Mouse (Mus musculus) lung, embryonic 14.5 days (tissue): Measurements from ENCODE around the gene Pde1c. TPM values are rescaled to one million over a fixed set of nuclear protein-coding genes. Genes with fewer than 3 reads are reported as not detected.

Source experiments
- ATAC-seq: fragments of 200-750 bp; cut with Nextera tagmentation; 2 replicates; pipeline ENCODE4 v1.8.0; 2017; ENCODE audit warnings: mild to moderate bottlenecking, moderate TSS enrichment, moderate library complexity; ENCODE audit not compliant: insufficient read depth
- DNase-seq: peaks from one replicate; pipeline ENCODE4 v3.0.0-alpha.2; 2015
- H3K27ac ChIP-seq: fragments of 300-500 bp; sonication (generic); 2 replicates; pipeline ENCODE4 v1.5.1; 2014; ENCODE audit warnings: low read depth, mild to moderate bottlenecking, moderate library complexity
- H3K27me3 ChIP-seq: fragments of 300-500 bp; sonication (generic); 2 replicates; pipeline ENCODE4 v1.6.1; 2014; ENCODE audit warnings: low read length, control low read depth; ENCODE audit not compliant: insufficient read depth
- H3K36me3 ChIP-seq: fragments of 300-500 bp; sonication (generic); 2 replicates; pipeline ENCODE4 v1.6.1; 2014; ENCODE audit warnings: control low read depth; ENCODE audit not compliant: insufficient read depth
- H3K4me1 ChIP-seq: fragments of 300-500 bp; sonication (generic); 2 replicates; pipeline ENCODE4 v1.6.1; 2014; ENCODE audit warnings: antibody characterized with exemption, control low read depth; ENCODE audit not compliant: insufficient read depth
- H3K4me2 ChIP-seq: fragments of 300-500 bp; sonication (generic); 2 replicates; pipeline ENCODE4 v1.6.1; 2014; ENCODE audit warnings: mild to moderate bottlenecking
- H3K4me3 ChIP-seq: fragments of 300-500 bp; sonication (generic); 2 replicates; pipeline ENCODE4 v1.5.1; 2014; ENCODE audit warnings: low read depth, low read length
- H3K9ac ChIP-seq: fragments of 300-500 bp; sonication (generic); 2 replicates; pipeline ENCODE4 v1.6.1; 2014
- H3K9me3 ChIP-seq: fragments of 300-500 bp; sonication (generic); 2 replicates; pipeline ENCODE4 v1.6.1; 2016; ENCODE audit warnings: low read depth, low read length, control low read depth
- CTCF ChIP-seq: IDR thresholded peaks from 2 replicates; pipeline ENCODE4 v1.5.1; 2016; ENCODE audit warnings: antibody characterized with exemption, low read depth
- WGBS: fragments of 180-500 bp; shearing (Covaris S2); extraction: QIAGEN DNeasy Blood & Tissue Kit; methylation state at CpG from one replicate; pipeline ENCODE4 v1.1.7; 2014; 5-methylcytosine and 5-hydroxymethylcytosine counted together
- polyA plus RNA-seq: library from polyadenylated mRNA; unstranded; fragments of >200 nt; fragmentation: Nextera tagmentation; extraction: Ambion mirVana; gene quantifications from 2 replicates; pipeline ENCODE4 v1.2.1, GENCODE M21; 2014

Gene Pde1c
- polyA plus RNA-seq, 1 experiment from 2014 or later: 0.92 TPM

- WGBS: 64% methylated on average over 2 of the region's 2 CpGs
- H3K4me3 ChIP-seq: no peak overlapping the region
- no peak for TF ChIP-seq CTCF
- no peaks in the 10 kb centered on the region for H3K36me3 ChIP-seq
- ATAC-seq (0 out of 2 replicates have a peak, but pooled peaks have one; percentile 24), DNase-seq (peak; percentile 9)
- H3K27ac ChIP-seq: no peak overlapping the region
- H3K4me2 ChIP-seq: no peak overlapping the region
- H3K4me1 ChIP-seq: no peaks in the 10 kb centered on the region
- no peaks in the 10 kb centered on the region for H3K27me3 ChIP-seq
- H3K9ac ChIP-seq: no peak overlapping the region
- no peaks in the 10 kb centered on the region for H3K9me3 ChIP-seq
These were observed 8.4 kb downstream of the Pde1c start for GRCm38 (mm10) chr6:56560474-56560888.

GRCm38 (mm10) chr6:56558711-56559110, 10.2 kb downstream of the Pde1c start:
- Histone ChIP-seq H3K4me3 (no peak overlapping the region), H3K27ac (no peak overlapping the region), H3K27me3 (no peaks in the 10 kb centered on the region), H3K36me3 (no peaks in the 10 kb centered on the region), H3K4me2 (no peak overlapping the region), H3K9me3 (no peaks in the 10 kb centered on the region), H3K4me1 (no peaks in the 10 kb centered on the region), H3K9ac (no peak overlapping the region)
- ATAC-seq (no peak), DNase-seq (no peak)
- no peak for TF ChIP-seq CTCF
- WGBS: 94% methylated on average over 2 of the region's 2 CpGs

GRCm38 (mm10) chr6:56555848-56556247, 13.1 kb downstream of the Pde1c start:
- DNase-seq (no peak), ATAC-seq (no peak)
- Histone ChIP-seq H3K4me2 (no peak overlapping the region), H3K4me1 (no peaks in the 10 kb centered on the region), H3K27me3 (no peaks in the 10 kb centered on the region), H3K9me3 (no peaks in the 10 kb centered on the region), H3K4me3 (no peak overlapping the region), H3K27ac (no peak overlapping the region), H3K9ac (no peak overlapping the region), H3K36me3 (no peaks in the 10 kb centered on the region)
- WGBS: 74% methylated on average over 3 of the region's 3 CpGs
- no peak for TF ChIP-seq CTCF

- no peak for TF ChIP-seq CTCF
- Histone ChIP-seq H3K27ac (no peak overlapping the region), H3K4me2 (no peak overlapping the region), H3K4me3 (no peak overlapping the region), H3K9me3 (no peaks in the 10 kb centered on the region), H3K4me1 (no peaks in the 10 kb centered on the region), H3K27me3 (no peaks in the 10 kb centered on the region), H3K9ac (no peak overlapping the region), H3K36me3 (no peaks in the 10 kb centered on the region)
- WGBS: 69% methylated on average over 4 of the region's 4 CpGs
- no peak for DNase-seq
- no peak for ATAC-seq
These were observed 13.5 kb downstream of the Pde1c start for GRCm38 (mm10) chr6:56555382-56555781.

GRCm38 (mm10) chr6:56551022-56551421, 17.9 kb downstream of the Pde1c start:
- no peaks in the 10 kb centered on the region for H3K36me3 ChIP-seq
- DNase-seq: no peak
- H3K9me3 ChIP-seq: no peaks in the 10 kb centered on the region
- no peaks in the 10 kb centered on the region for H3K4me1 ChIP-seq
- ATAC-seq: no peak
- no peak overlapping the region for H3K4me3 ChIP-seq
- TF ChIP-seq CTCF: no peak
- no peak overlapping the region for H3K9ac ChIP-seq
- 81% methylated on average over 4 of the region's 4 CpGs for WGBS
- H3K4me2 ChIP-seq: no peak overlapping the region
- no peaks in the 10 kb centered on the region for H3K27me3 ChIP-seq
- no peak overlapping the region for H3K27ac ChIP-seq

- Histone ChIP-seq H3K27ac (no peak overlapping the region), H3K36me3 (no peaks in the 10 kb centered on the region), H3K4me1 (no peaks in the 10 kb centered on the region), H3K9me3 (no peaks in the 10 kb centered on the region), H3K4me3 (no peak overlapping the region), H3K9ac (no peak overlapping the region), H3K27me3 (no peaks in the 10 kb centered on the region), H3K4me2 (no peak overlapping the region)
- 66% methylated on average over 5 of the region's 5 CpGs for WGBS
- no peak for TF ChIP-seq CTCF
- ATAC-seq (no peak), DNase-seq (no peak)
These were observed 28.7 kb downstream of the Pde1c start for GRCm38 (mm10) chr6:56540247-56540646.

- Histone ChIP-seq H3K9me3 (no peaks in the 10 kb centered on the region), H3K36me3 (no peaks in the 10 kb centered on the region), H3K4me2 (no peak overlapping the region), H3K27me3 (no peaks in the 10 kb centered on the region), H3K27ac (no peak overlapping the region), H3K4me3 (no peak overlapping the region), H3K9ac (no peak overlapping the region), H3K4me1 (no peaks in the 10 kb centered on the region)
- DNase-seq (no peak), ATAC-seq (no peak)
- no peak for TF ChIP-seq CTCF
These were observed 34.2 kb downstream of the Pde1c start for GRCm38 (mm10) chr6:56534653-56535052.

GRCm38 (mm10) chr6:56532257-56532656, 36.6 kb downstream of the Pde1c start:
- 74% methylated on average over 2 of the region's 2 CpGs for WGBS
- H3K4me2 ChIP-seq: no peak overlapping the region
- no peak overlapping the region for H3K27ac ChIP-seq
- TF ChIP-seq CTCF: no peak
- ATAC-seq (no peak), DNase-seq (no peak)
- no peaks in the 10 kb centered on the region for H3K4me1 ChIP-seq
- H3K36me3 ChIP-seq: no peaks in the 10 kb centered on the region
- no peaks in the 10 kb centered on the region for H3K27me3 ChIP-seq
- H3K9me3 ChIP-seq: no peaks in the 10 kb centered on the region
- H3K4me3 ChIP-seq: no peak overlapping the region
- H3K9ac ChIP-seq: no peak overlapping the region
